ENCODE assay signal across 18 mouse cellular contexts in genomic region chr9:13623892-13624422, GRCm38 (mm10).
"Had no signal": no experiment of that assay in that cellular context is flagged by ENCODE, and none has a peak within 500 bp of the region (broad histone marks: within the 10 kb centered on the region; RNA-seq: fewer than 3 reads in every experiment).

No protein-coding gene starts in this region.

- H3K4me3 ChIP-seq: limb, embryonic 15.5 days; liver, embryonic 12.5 days; midbrain, embryonic 10.5 days; midbrain, embryonic 15.5 days; neural tube, embryonic 13.5 days had no signal

- ATAC-seq: intestine, postnatal 0 days; liver, embryonic 12.5 days; midbrain, embryonic 15.5 days had no signal

- H3K27me3 ChIP-seq: limb, embryonic 15.5 days; liver, embryonic 12.5 days; midbrain, embryonic 15.5 days; neural tube, embryonic 13.5 days had no signal

- H3K4me2 ChIP-seq: limb, embryonic 15.5 days; liver, embryonic 12.5 days; lung, embryonic 14.5 days; midbrain, embryonic 15.5 days; neural tube, embryonic 13.5 days had no signal

- H3K4me1 ChIP-seq: limb, embryonic 15.5 days; liver, embryonic 12.5 days had no signal

- DNase-seq: kidney, adult 8-10 months; kidney, postnatal 36 days; layer of hippocampus, adult 9-11 months; layer of hippocampus, postnatal 36 days; lung, embryonic 14.5 days; lung, postnatal 10 days; lung, postnatal 4 days; retina, postnatal 1 day; right cerebral cortex, postnatal 25 days; thymus, adult 18-20 months; thymus, postnatal 14 days had no signal

- H3K9ac ChIP-seq: limb, embryonic 15.5 days; liver, embryonic 12.5 days; lung, embryonic 14.5 days; midbrain, embryonic 15.5 days; neural tube, embryonic 13.5 days had no signal

- H3K9me3 ChIP-seq: limb, embryonic 15.5 days; liver, embryonic 12.5 days; midbrain, embryonic 10.5 days; midbrain, embryonic 15.5 days; neural tube, embryonic 13.5 days had no signal

- H3K27ac ChIP-seq: limb, embryonic 15.5 days; liver, embryonic 12.5 days; midbrain, embryonic 10.5 days; midbrain, embryonic 15.5 days; neural tube, embryonic 13.5 days; stomach, postnatal 0 days had no signal

- H3K36me3 ChIP-seq: liver, embryonic 12.5 days; midbrain, embryonic 15.5 days had no signal
